Comparison of ENCODE assay signal across 7 mouse cellular contexts in the genomic region with DNA sequence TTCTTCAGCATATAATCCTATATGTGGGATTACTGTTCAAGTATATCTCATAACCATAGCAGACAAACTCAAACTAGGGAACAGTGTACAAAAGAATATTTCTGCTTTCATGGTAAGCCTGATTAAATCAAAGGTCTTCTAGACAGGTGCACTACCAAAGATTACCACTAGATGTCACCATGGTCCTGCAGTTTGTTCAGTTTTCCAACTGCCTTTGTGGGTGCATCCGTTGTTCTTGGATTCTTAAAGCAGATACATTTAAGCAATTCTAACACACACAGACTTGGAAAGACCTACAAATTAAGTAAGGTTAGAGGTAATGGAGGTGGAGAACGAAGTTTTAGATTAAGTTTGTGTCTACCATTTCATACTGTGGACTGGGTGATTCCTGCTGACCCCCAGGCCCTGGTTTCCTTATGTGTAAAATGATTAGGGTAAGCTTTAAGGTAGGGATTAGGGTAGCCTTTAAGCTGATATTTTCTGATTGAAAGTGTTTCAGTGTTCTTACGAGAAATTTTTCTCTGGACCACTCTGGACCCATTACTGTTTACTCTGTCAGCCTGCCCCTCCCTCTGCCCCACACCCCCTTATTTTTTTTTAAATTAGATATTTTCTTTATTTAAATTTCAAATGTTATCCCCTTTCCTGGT. TPM values are rescaled to one million over a fixed set of nuclear protein-coding genes. Genes with fewer than 3 reads are reported as not detected.
DNase-seq lines count a peak whose midpoint lies in the region; ATAC-seq lines count a peak whose summit lies in the region.

No protein-coding gene starts in this region.

- H3K9ac ChIP-seq in forebrain, embryonic 14.5 days (ENCODE audit: low read length): no peak overlapping the region
- H3K9ac ChIP-seq in liver, embryonic 13.5 days: no peak overlapping the region
- no peak overlapping the region for H3K9ac ChIP-seq in neural tube, embryonic 15.5 days (replicated peaks)

- no peak overlapping the region for H3K4me2 ChIP-seq in forebrain, embryonic 14.5 days (ENCODE audit: low read length)
- no peak overlapping the region for H3K4me2 ChIP-seq in liver, embryonic 13.5 days
- no peak overlapping the region for H3K4me2 ChIP-seq in neural tube, embryonic 15.5 days

- no peaks in the 10 kb centered on the region for H3K9me3 ChIP-seq in forebrain, embryonic 14.5 days (replicated peaks; ENCODE audit: control insufficient read depth, low read length)
- no peaks in the 10 kb centered on the region for H3K9me3 ChIP-seq in liver, embryonic 13.5 days (replicated peaks)
- H3K9me3 ChIP-seq in neural tube, embryonic 15.5 days (replicated peaks): no peaks in the 10 kb centered on the region

- H3K36me3 ChIP-seq in forebrain, embryonic 14.5 days (ENCODE audit: control insufficient read depth, insufficient read depth, low read length): no peaks in the 10 kb centered on the region
- no peaks in the 10 kb centered on the region for H3K36me3 ChIP-seq in liver, embryonic 13.5 days
- no peaks in the 10 kb centered on the region for H3K36me3 ChIP-seq in neural tube, embryonic 15.5 days

- no peak overlapping the region for H3K4me3 ChIP-seq in forebrain, embryonic 14.5 days (ENCODE audit: low read depth, low read length)
- no peak overlapping the region for H3K4me3 ChIP-seq in liver, embryonic 13.5 days (replicated peaks)
- no peak overlapping the region for H3K4me3 ChIP-seq in neural tube, embryonic 15.5 days (replicated peaks)

- whole genome bisulfite sequencing in forebrain, embryonic 14.5 days: 12% methylated on average over 3 of the region's 3 CpGs
- WGBS in liver, embryonic 13.5 days (ENCODE audit: insufficient replicate concordance): 13% methylated on average over 3 of the region's 3 CpGs
- 13% methylated on average over 3 of the region's 3 CpGs for WGBS in neural tube, embryonic 15.5 days

- H3K27me3 ChIP-seq in forebrain, embryonic 14.5 days (replicated peaks; ENCODE audit: control insufficient read depth, insufficient read depth, low read length): no peaks in the 10 kb centered on the region
- no peaks in the 10 kb centered on the region for H3K27me3 ChIP-seq in liver, embryonic 13.5 days
- H3K27me3 ChIP-seq in neural tube, embryonic 15.5 days (replicated peaks): no peaks in the 10 kb centered on the region

- no peaks in the 10 kb centered on the region for H3K4me1 ChIP-seq in forebrain, embryonic 14.5 days (ENCODE audit: control insufficient read depth, insufficient read depth, low read length)
- H3K4me1 ChIP-seq in liver, embryonic 13.5 days (replicated peaks): peaks cover 4% of the 10 kb centered on the region
- no peaks in the 10 kb centered on the region for H3K4me1 ChIP-seq in neural tube, embryonic 15.5 days

- no peak overlapping the region for H3K27ac ChIP-seq in forebrain, embryonic 14.5 days (ENCODE audit: low read depth, low read length)
- no peak overlapping the region for H3K27ac ChIP-seq in liver, embryonic 13.5 days
- no peak overlapping the region for H3K27ac ChIP-seq in neural tube, embryonic 15.5 days (replicated peaks)

- peak; percentile 92 for DNase-seq in 3T3-L1 (ENCODE audit: low read depth, low spot score)
- DNase-seq in CD4-positive, CD25-positive, alpha-beta regulatory T cell, adult 2 months (ENCODE audit: low read depth, low spot score): peak; percentile 88
- peak; percentile 70 for DNase-seq in c-Kit-negative CD71-positive TER-119-positive erythroid progenitor cells, embryonic 14.5 days (ENCODE audit: low read depth, low spot score)
- DNase-seq in forebrain, embryonic 14.5 days (ENCODE audit: low spot score): peak; percentile 94
- peak; percentile 90 for DNase-seq in induced T-regulatory cell, adult 2 months (ENCODE audit: low read depth)
- peak; percentile 24 for DNase-seq in liver, embryonic 13.5 days

- ATAC-seq in forebrain, embryonic 14.5 days: peak; percentile 76
- ATAC-seq in liver, embryonic 13.5 days (ENCODE audit: low read depth): no peak
- peak; percentile 61; the same call in 1 of the 2 replicates for ATAC-seq in neural tube, embryonic 15.5 days (ENCODE audit: low FRiP score)

RNA-seq across cellular contexts. Expression of a gene that starts 30.9 kb away (rescaled TPM):
- polyA plus RNA-seq in forebrain, embryonic 14.5 days (2014; fragmentation: Nextera tagmentation; extraction: Ambion mirVana): 30.7 and 37.6 TPM in 2 replicates
- 0.24 and 0.31 TPM in 2 replicates for polyA plus RNA-seq in liver, embryonic 13.5 days (2015; fragmentation: Nextera tagmentation; extraction: Ambion mirVana)
- polyA plus RNA-seq in neural tube, embryonic 15.5 days (2015; fragmentation: Nextera tagmentation; extraction: Ambion mirVana): 157 and 168 TPM in 2 replicates

Comparison
In these comparisons a context has a peak if more than half of its experiments do, and no peak if none do; other contexts are left out.
1. DNase-seq: peak in every context shown above with its lines; median percentile 94 in forebrain, embryonic 14.5 days; 92 in 3T3-L1; 90 in induced T-regulatory cell, adult 2 months; 88 in CD4-positive, CD25-positive, alpha-beta regulatory T cell, adult 2 months; 70 in c-Kit-negative CD71-positive TER-119-positive erythroid progenitor cells, embryonic 14.5 days; 24 in liver, embryonic 13.5 days.
2. RNA of a gene that starts 30.9 kb away (polyA plus RNA-seq): 157 to 168 TPM in neural tube, embryonic 15.5 days and 30.7 to 37.6 TPM in forebrain, embryonic 14.5 days; 0.24 to 0.31 TPM in liver, embryonic 13.5 days; every median in the first group is over 10 times any median in the second.